Mouse (Mus musculus): Measurements from ENCODE around the gene Olfr1331.

GRCm38 (mm10) chr4:118862704-118863103, 1.7 kb upstream of the Olfr1331 start:
- TF ChIP-seq CTCF (IDR thresholded peaks at IDR 0.05; ENCODE audit: control insufficient read depth, insufficient read depth, low read length) (no peak), POLR2A (IDR thresholded peaks at IDR 0.05; ENCODE audit: borderline replicate concordance, control insufficient read depth, low read depth, low read length) (no peak)

Measured in bone marrow, adult 2 months (tissue).